Mouse (Mus musculus): ENCODE measurements at regions not wholly inside any gene's neighbourhood (a gene's known extent, or its start where the extent isn't known, plus 50 kb on each side); places are given as distances from the start of the nearest gene placed in this dataset.
"Not testable (repeated sequence)": the region's sequence is repeated elsewhere in the genome, so short reads cannot be mapped to it uniquely, and the experiment has no call there.

DNA sequence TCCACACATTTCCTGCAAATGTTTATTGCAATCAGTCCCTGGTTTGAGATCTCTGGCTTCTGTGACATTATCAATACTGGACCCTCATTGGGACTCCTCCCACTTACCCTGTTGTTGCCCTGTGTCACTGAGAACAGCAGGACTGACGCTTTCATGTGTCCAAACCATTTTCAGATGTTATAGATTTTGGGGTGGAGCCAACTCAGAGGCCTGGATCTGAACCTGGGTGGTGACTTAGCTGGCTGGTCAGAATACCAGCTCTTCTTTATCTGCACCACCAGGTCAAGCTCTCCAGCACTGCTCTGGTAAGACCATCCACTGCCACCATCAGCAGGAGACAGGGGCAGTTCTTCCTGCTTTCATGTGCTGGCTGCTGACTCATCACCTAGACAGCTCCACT is 254.3 kb upstream of the Pik3r1 start:
- ATAC-seq, result no peak
- Histone ChIP-seq H3K4me1 (ENCODE audit: insufficient read depth) (no peaks in the 10 kb centered on the region), H3K36me3 (ENCODE audit: insufficient read depth) (no peaks in the 10 kb centered on the region), H3K4me2 (ENCODE audit: low read depth) (no peak overlapping the region), H3K4me3 (ENCODE audit: low read depth, low read length) (no peak overlapping the region), H3K27me3 (ENCODE audit: insufficient read depth, low read length) (no peaks in the 10 kb centered on the region), H3K9me3 (ENCODE audit: low read length) (no peaks in the 10 kb centered on the region), H3K27ac (ENCODE audit: low read depth, low read length) (no peak overlapping the region), H3K9ac (no peak overlapping the region)
- WGBS, result 90% methylated on average over 1 of the region's 1 CpGs
- no peak for TF ChIP-seq CTCF (IDR thresholded peaks at IDR 0.05; ENCODE audit: low read depth)
- DNase-seq, result no peak

DNA sequence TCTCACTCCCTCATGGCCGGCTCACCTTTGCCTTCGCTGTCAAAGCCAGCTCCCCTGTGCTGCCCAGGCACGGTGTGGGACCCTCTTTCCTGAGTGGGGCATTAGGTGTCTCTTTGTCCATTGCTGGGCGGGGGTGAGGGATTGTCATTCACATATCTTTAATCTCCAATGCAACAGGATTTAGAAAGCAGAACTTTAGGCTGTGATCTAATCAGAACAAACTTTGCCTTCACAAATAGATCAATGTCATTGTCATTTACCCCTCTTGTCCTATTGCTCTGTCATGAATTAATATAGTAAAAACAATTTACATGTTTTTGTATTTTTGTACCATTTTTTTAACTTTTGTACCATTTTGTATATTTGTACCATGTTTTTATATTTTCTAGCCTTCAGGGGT is 254.7 kb upstream of the Pik3r1 start:
- Histone ChIP-seq H3K4me2 (ENCODE audit: low read depth) (no peak overlapping the region), H3K27me3 (ENCODE audit: insufficient read depth, low read length) (no peaks in the 10 kb centered on the region), H3K9me3 (ENCODE audit: low read length) (no peaks in the 10 kb centered on the region), H3K9ac (no peak overlapping the region), H3K27ac (ENCODE audit: low read depth, low read length) (no peak overlapping the region), H3K4me1 (ENCODE audit: insufficient read depth) (no peaks in the 10 kb centered on the region), H3K4me3 (ENCODE audit: low read depth, low read length) (no peak overlapping the region), H3K36me3 (ENCODE audit: insufficient read depth) (no peaks in the 10 kb centered on the region)
- 87% methylated on average over 4 of the region's 4 CpGs for WGBS
- DNase-seq, result no peak
- no peak for ATAC-seq
- no peak for TF ChIP-seq CTCF (IDR thresholded peaks at IDR 0.05; ENCODE audit: low read depth)

DNA sequence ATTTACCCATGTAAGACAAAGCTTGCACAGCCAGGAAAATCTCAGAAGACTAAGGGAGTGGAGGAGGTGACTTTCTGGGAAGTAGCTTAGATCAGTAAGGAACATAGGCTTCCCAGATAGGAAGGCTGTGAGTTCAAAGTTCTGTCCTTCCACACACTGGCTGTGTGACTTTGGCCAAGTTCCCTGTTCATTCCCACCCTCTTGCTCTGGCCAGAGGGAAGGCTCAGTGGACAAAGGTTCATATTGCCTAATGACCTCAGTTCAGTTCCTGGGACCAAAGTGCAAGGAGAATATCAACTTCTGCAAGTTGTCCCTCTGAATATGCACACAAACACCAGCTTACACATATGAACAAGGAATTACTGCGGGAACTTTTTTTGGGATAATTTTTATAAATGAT is 255.6 kb upstream of the Pik3r1 start:
- H3K4me2 ChIP-seq (ENCODE audit: low read depth), result no peak overlapping the region
- no peaks in the 10 kb centered on the region for H3K36me3 ChIP-seq (ENCODE audit: insufficient read depth)
- H3K27ac ChIP-seq (ENCODE audit: low read depth, low read length), result no peak overlapping the region
- ATAC-seq, result no peak
- TF ChIP-seq CTCF (IDR thresholded peaks at IDR 0.05; ENCODE audit: low read depth), result no peak
- no peak overlapping the region for H3K9ac ChIP-seq
- no peaks in the 10 kb centered on the region for H3K4me1 ChIP-seq (ENCODE audit: insufficient read depth)
- WGBS, result 98% methylated on average over 1 of the region's 1 CpGs
- no peaks in the 10 kb centered on the region for H3K27me3 ChIP-seq (ENCODE audit: insufficient read depth, low read length)
- no peak overlapping the region for H3K4me3 ChIP-seq (ENCODE audit: low read depth, low read length)
- DNase-seq, result no peak
- no peaks in the 10 kb centered on the region for H3K9me3 ChIP-seq (ENCODE audit: low read length)

DNA sequence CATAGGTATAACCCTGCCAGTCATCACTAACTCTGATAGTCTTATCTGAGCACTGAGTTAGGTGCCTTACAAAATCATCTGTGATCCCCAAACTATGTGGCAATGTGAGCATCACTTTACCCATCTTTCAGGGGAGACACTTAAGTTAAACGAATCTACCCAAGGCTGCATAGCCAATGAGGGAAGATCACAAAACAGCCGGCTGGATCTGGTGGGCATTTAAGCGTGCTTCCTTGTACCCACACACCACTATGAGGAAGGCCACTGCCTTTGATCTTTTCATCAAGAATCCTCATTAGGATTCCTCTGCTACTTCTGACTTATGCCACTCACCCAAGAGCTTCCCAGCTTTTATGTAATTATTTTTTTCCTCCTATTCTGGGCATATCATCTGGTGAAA is 257.1 kb upstream of the Pik3r1 start:
- no peak overlapping the region for H3K4me2 ChIP-seq (ENCODE audit: low read depth)
- WGBS, result 65% methylated on average over 3 of the region's 3 CpGs
- no peak overlapping the region for H3K4me3 ChIP-seq (ENCODE audit: low read depth, low read length)
- H3K9me3 ChIP-seq (ENCODE audit: low read length), result no peaks in the 10 kb centered on the region
- TF ChIP-seq CTCF (IDR thresholded peaks at IDR 0.05; ENCODE audit: low read depth), result no peak
- no peak for DNase-seq
- no peaks in the 10 kb centered on the region for H3K4me1 ChIP-seq (ENCODE audit: insufficient read depth)
- H3K27ac ChIP-seq (ENCODE audit: low read depth, low read length), result no peak overlapping the region
- H3K9ac ChIP-seq, result no peak overlapping the region
- H3K36me3 ChIP-seq (ENCODE audit: insufficient read depth), result no peaks in the 10 kb centered on the region
- H3K27me3 ChIP-seq (ENCODE audit: insufficient read depth, low read length), result no peaks in the 10 kb centered on the region
- no peak for ATAC-seq

DNA sequence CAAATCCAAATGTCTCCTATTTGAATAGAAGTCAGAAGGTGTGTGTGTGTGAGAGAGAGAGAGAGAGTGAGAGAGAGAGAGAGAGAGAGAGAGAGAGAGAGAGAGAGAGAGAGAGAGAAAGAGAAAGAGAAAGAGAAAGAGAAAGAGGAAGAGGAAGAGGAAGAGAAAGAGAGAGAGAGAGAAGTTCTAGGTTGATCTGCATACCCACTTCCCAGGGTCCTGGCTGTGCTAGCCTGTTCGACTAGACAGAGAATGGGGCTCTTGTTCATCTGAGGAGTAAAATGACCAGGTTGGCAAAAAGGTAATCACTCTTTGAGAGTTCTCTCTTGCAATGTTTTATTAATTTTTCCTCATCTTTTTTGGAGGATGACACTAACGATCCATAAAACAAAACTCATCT is 257.5 kb upstream of the Pik3r1 start:
- not testable (repeated sequence) for ATAC-seq; DNase-seq; H3K27ac ChIP-seq (ENCODE audit: low read depth, low read length); H3K36me3 ChIP-seq (ENCODE audit: insufficient read depth); H3K4me3 ChIP-seq (ENCODE audit: low read depth, low read length); H3K9me3 ChIP-seq (ENCODE audit: low read length); H3K4me1 ChIP-seq (ENCODE audit: insufficient read depth); H3K9ac ChIP-seq; H3K27me3 ChIP-seq (ENCODE audit: insufficient read depth, low read length); H3K4me2 ChIP-seq (ENCODE audit: low read depth)
- 87% methylated on average over 2 of the region's 2 CpGs for whole genome bisulfite sequencing

DNA sequence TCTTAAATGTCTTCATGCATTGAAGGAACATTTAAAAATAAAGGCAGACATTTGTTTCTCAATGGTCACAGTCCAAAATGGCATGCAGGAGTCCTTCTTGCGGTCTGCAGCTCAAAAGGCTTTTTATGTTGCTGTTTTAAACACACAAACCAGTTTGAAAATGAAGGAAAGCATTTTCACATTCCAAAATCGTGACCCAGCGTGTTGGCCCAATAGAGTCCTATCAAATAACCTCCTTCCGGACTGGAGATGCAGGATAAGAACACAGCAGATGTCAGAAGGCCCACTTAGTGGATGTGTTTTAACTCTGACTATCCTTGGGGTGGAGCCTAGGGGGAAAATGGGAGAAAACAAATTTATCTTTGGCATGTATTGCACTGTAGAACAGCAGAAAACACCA is 263.4 kb upstream of the Pik3r1 start:
- no peaks in the 10 kb centered on the region for H3K9me3 ChIP-seq (ENCODE audit: low read length)
- no peaks in the 10 kb centered on the region for H3K4me1 ChIP-seq (ENCODE audit: insufficient read depth)
- H3K4me3 ChIP-seq (ENCODE audit: low read depth, low read length), result no peak overlapping the region
- ATAC-seq, result no peak
- H3K27me3 ChIP-seq (ENCODE audit: insufficient read depth, low read length), result no peaks in the 10 kb centered on the region
- no peak for TF ChIP-seq CTCF (IDR thresholded peaks at IDR 0.05; ENCODE audit: low read depth)
- H3K36me3 ChIP-seq (ENCODE audit: insufficient read depth), result no peaks in the 10 kb centered on the region
- WGBS, result 85% methylated on average over 4 of the region's 4 CpGs
- no peak for DNase-seq
- no peak overlapping the region for H3K9ac ChIP-seq
- H3K27ac ChIP-seq (ENCODE audit: low read depth, low read length), result no peak overlapping the region
- no peak overlapping the region for H3K4me2 ChIP-seq (ENCODE audit: low read depth)

DNA sequence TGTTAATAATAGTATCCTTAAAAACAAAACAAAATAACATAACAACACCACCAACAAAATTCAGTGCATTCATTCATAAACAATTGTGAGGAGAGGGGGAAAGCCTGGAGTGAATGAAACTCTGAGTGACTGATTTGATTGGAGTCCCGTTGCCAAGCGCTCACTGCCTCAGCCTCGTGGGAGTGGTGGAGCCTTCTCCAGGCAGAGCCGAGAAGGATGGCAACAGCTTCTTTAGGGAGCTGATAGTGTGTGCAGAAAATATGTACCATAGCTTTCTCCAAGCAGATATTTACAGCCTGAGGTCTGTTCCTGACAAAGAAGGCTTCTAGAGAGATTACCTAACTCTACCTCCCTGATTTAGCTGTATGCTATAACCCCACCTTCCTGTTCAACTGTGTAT is 266.5 kb upstream of the Pik3r1 start:
- Histone ChIP-seq H3K27ac (ENCODE audit: low read depth, low read length) (no peak overlapping the region), H3K27me3 (ENCODE audit: insufficient read depth, low read length) (no peaks in the 10 kb centered on the region), H3K4me3 (ENCODE audit: low read depth, low read length) (no peak overlapping the region), H3K9ac (no peak overlapping the region), H3K4me1 (ENCODE audit: insufficient read depth) (no peaks in the 10 kb centered on the region), H3K9me3 (ENCODE audit: low read length) (no peaks in the 10 kb centered on the region), H3K36me3 (ENCODE audit: insufficient read depth) (no peaks in the 10 kb centered on the region), H3K4me2 (ENCODE audit: low read depth) (no peak overlapping the region)
- 39% methylated on average over 4 of the region's 4 CpGs for WGBS
- no peak for TF ChIP-seq CTCF (IDR thresholded peaks at IDR 0.05; ENCODE audit: low read depth)
- ATAC-seq (no peak), DNase-seq (no peak)

DNA sequence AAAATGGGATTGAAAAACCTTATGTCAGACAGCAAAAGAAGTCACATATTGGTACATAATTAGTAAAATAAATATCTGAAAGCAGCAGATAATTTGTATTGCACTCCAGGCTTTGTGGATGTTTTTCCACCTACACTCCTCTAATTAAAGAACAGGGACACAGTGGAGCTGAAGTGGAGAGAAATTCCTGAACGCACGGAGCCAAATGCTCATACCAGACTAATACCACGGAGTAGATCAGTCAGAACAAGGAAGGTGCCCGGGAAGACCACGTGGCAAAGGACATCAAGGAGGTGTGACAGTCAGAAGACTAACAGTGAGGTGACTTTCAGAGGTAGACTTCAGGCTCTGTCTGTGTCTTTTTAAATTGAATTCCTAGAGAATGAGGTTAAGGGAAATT is 268.0 kb upstream of the Pik3r1 start:
- DNase-seq (no peak), ATAC-seq (no peak)
- H3K9me3 ChIP-seq (ENCODE audit: low read length), result no peaks in the 10 kb centered on the region
- no peak for TF ChIP-seq CTCF (IDR thresholded peaks at IDR 0.05; ENCODE audit: low read depth)
- no peak overlapping the region for H3K27ac ChIP-seq (ENCODE audit: low read depth, low read length)
- H3K4me2 ChIP-seq (ENCODE audit: low read depth), result no peak overlapping the region
- 61% methylated on average over 5 of the region's 5 CpGs for WGBS
- no peaks in the 10 kb centered on the region for H3K27me3 ChIP-seq (ENCODE audit: insufficient read depth, low read length)
- H3K9ac ChIP-seq, result no peak overlapping the region
- no peaks in the 10 kb centered on the region for H3K4me1 ChIP-seq (ENCODE audit: insufficient read depth)
- no peaks in the 10 kb centered on the region for H3K36me3 ChIP-seq (ENCODE audit: insufficient read depth)
- H3K4me3 ChIP-seq (ENCODE audit: low read depth, low read length), result no peak overlapping the region

Data from forebrain, postnatal 0 days (tissue).